Mouse (Mus musculus) heart, embryonic 14.5 days (tissue): ENCODE measurements at regions not wholly inside any gene's neighbourhood (a gene's known extent, or its start where the extent isn't known, plus 50 kb on each side); places are given as distances from the start of the nearest gene placed in this dataset.

Source experiments
- ATAC-seq: fragments of 200-750 bp; cut with Nextera tagmentation; 2 replicates; pipeline ENCODE4 v1.8.0; 2017; ENCODE audit warnings: low read depth, moderate TSS enrichment; ENCODE audit not compliant: insufficient number of reproducible peaks, insufficient read depth, low FRiP score
- H3K27ac ChIP-seq, 2 experiments: fragments of 200-500 bp in 1 of 2; fragments of 300-500 bp in 1 of 2; sonication (generic) in 1 of 2; replicated peaks in 1 of 2; 2 replicates each; pipeline ENCODE4 v1.5.1; 2012 to 2014; ENCODE audit warnings: low read depth in 2 of 2, low read length in 2 of 2, control low read depth in 1 of 2, mild to moderate bottlenecking in 1 of 2, mixed read lengths in 1 of 2; ENCODE audit not compliant: control insufficient read depth in 1 of 2, insufficient read depth in 1 of 2
- H3K27me3 ChIP-seq: fragments of 300-500 bp; sonication (generic); 2 replicates; pipeline ENCODE4 v1.6.1; 2014; ENCODE audit warnings: mild to moderate bottlenecking, low read length, control low read depth; ENCODE audit not compliant: control insufficient read depth, insufficient read depth
- H3K36me3 ChIP-seq: fragments of 300-500 bp; sonication (generic); 2 replicates; pipeline ENCODE4 v1.6.1; 2014; ENCODE audit warnings: mild to moderate bottlenecking, control low read depth, low read length, mixed read lengths; ENCODE audit not compliant: control insufficient read depth, insufficient read depth
- H3K4me1 ChIP-seq, 2 experiments: fragments of 200-500 bp in 1 of 2; fragments of 300-500 bp in 1 of 2; sonication (generic) in 1 of 2; 2 replicates each; pipeline ENCODE4 v1.6.1; 2012 to 2014; ENCODE audit warnings: low read length in 2 of 2, control low read depth in 1 of 2, mixed read lengths in 1 of 2; ENCODE audit not compliant: control insufficient read depth in 2 of 2, insufficient read depth in 2 of 2
- H3K4me2 ChIP-seq: fragments of 300-500 bp; sonication (generic); 2 replicates; pipeline ENCODE4 v1.6.1; 2014; ENCODE audit warnings: mild to moderate bottlenecking, low read length
- H3K4me3 ChIP-seq, 2 experiments: fragments of 200-500 bp in 1 of 2; fragments of 300-500 bp in 1 of 2; sonication (generic) in 1 of 2; 2 replicates each; pipeline ENCODE4 v1.5.1; 2012 to 2014; ENCODE audit warnings: low read length in 2 of 2, mild to moderate bottlenecking in 2 of 2, control low read depth in 1 of 2, low read depth in 1 of 2, moderate library complexity in 1 of 2; ENCODE audit not compliant: control insufficient read depth in 1 of 2, insufficient read depth in 1 of 2
- H3K9ac ChIP-seq: fragments of 300-500 bp; sonication (generic); 2 replicates; pipeline ENCODE4 v1.6.1; 2014; ENCODE audit warnings: mild to moderate bottlenecking, low read length
- H3K9me3 ChIP-seq: fragments of 300-500 bp; sonication (generic); 2 replicates; pipeline ENCODE4 v1.6.1; 2016; ENCODE audit warnings: low read length, control low read depth; ENCODE audit not compliant: control insufficient read depth
- WGBS: fragments of 180-500 bp; shearing (Covaris S2); extraction: QIAGEN DNeasy Blood & Tissue Kit; methylation state at CpG from one replicate; pipeline ENCODE4 v1.1.7; 2014; 5-methylcytosine and 5-hydroxymethylcytosine counted together

GRCm38 (mm10) chr8:44800827-44801273 is 134.4 kb upstream of the Fat1 start:
- H3K4me2 ChIP-seq: peak overlapping the region; percentile 6; the same call in 1 of the 2 replicates
- WGBS: 13% methylated on average over 6 of the region's 6 CpGs
- peaks cover 11 to 20% of the 10 kb centered on the region in 2 experiments for H3K4me1 ChIP-seq
- no peaks in the 10 kb centered on the region for H3K36me3 ChIP-seq
- no peaks in the 10 kb centered on the region for H3K9me3 ChIP-seq
- no peaks in the 10 kb centered on the region for H3K27me3 ChIP-seq
- no peak overlapping the region for H3K4me3 ChIP-seq
- H3K27ac ChIP-seq: 0 out of 4 replicates have a peak overlapping the region, but pooled peaks have one; percentile 12 to 24
- no peak overlapping the region for H3K9ac ChIP-seq
- peak; percentile 21; the same call in 1 of the 2 replicates for ATAC-seq

- Histone ChIP-seq H3K9me3 (no peaks in the 10 kb centered on the region), H3K27ac (0 out of 4 replicates have a peak overlapping the region, but pooled peaks of 1 of the 2 experiments have one; percentile 24), H3K4me1 (peaks cover 11 to 20% of the 10 kb centered on the region in 2 experiments), H3K4me2 (no peak overlapping the region), H3K9ac (no peak overlapping the region), H3K27me3 (no peaks in the 10 kb centered on the region), H3K36me3 (no peaks in the 10 kb centered on the region), H3K4me3 (no peak overlapping the region)
- no peak for ATAC-seq
- 55% methylated on average over 6 of the region's 6 CpGs for WGBS
Observed at GRCm38 (mm10) chr8:44801604-44802206, 133.5 kb upstream of the Fat1 start.

- Histone ChIP-seq H3K9me3 (no peaks in the 10 kb centered on the region), H3K27me3 (no peaks in the 10 kb centered on the region), H3K36me3 (no peaks in the 10 kb centered on the region), H3K4me1 (peaks cover 11 to 20% of the 10 kb centered on the region in 2 experiments), H3K4me2 (no peak overlapping the region), H3K27ac (no peak overlapping the region), H3K4me3 (no peak overlapping the region), H3K9ac (no peak overlapping the region)
- WGBS: 37% methylated on average over 5 of the region's 5 CpGs
- no peak for ATAC-seq
Observed at GRCm38 (mm10) chr8:44802331-44802730, 132.9 kb upstream of the Fat1 start.

- WGBS: 57% methylated on average over 14 of the region's 14 CpGs
- H3K9me3 ChIP-seq: no peaks in the 10 kb centered on the region
- no peaks in the 10 kb centered on the region for H3K27me3 ChIP-seq
- no peak overlapping the region for H3K9ac ChIP-seq
- no peak overlapping the region for H3K4me3 ChIP-seq
- H3K4me2 ChIP-seq: no peak overlapping the region
- H3K4me1 ChIP-seq: peaks cover 11 to 20% of the 10 kb centered on the region in 2 experiments
- H3K36me3 ChIP-seq: no peaks in the 10 kb centered on the region
- H3K27ac ChIP-seq: no peak overlapping the region
- ATAC-seq: no peak
Observed at GRCm38 (mm10) chr8:44804414-44805178, 130.7 kb upstream of the Fat1 start.

GRCm38 (mm10) chr8:44805179-44805815 is 129.9 kb upstream of the Fat1 start:
- Histone ChIP-seq H3K27ac (no peak overlapping the region), H3K4me3 (no peak overlapping the region), H3K9ac (no peak overlapping the region), H3K36me3 (no peaks in the 10 kb centered on the region), H3K27me3 (no peaks in the 10 kb centered on the region), H3K4me2 (no peak overlapping the region), H3K9me3 (no peaks in the 10 kb centered on the region), H3K4me1 (peaks cover 11 to 20% of the 10 kb centered on the region in 2 experiments)
- no peak for ATAC-seq
- WGBS: 54% methylated on average over 11 of the region's 11 CpGs

- H3K36me3 ChIP-seq: no peaks in the 10 kb centered on the region
- WGBS: 80% methylated on average over 4 of the region's 4 CpGs
Observed at GRCm38 (mm10) chr8:44812360-44812759, 122.9 kb upstream of the Fat1 start.

GRCm38 (mm10) chr8:44817532-44818157 is 117.6 kb upstream of the Fat1 start:
- no peak overlapping the region for H3K4me3 ChIP-seq
- no peak for ATAC-seq
- peaks cover 2% of the 10 kb centered on the region for H3K9me3 ChIP-seq
- H3K27ac ChIP-seq: no peak overlapping the region
- no peak overlapping the region for H3K4me2 ChIP-seq
- WGBS: 78% methylated on average over 13 of the region's 13 CpGs
- no peaks in the 10 kb centered on the region; a peak in 1 of 4 replicates for H3K4me1 ChIP-seq
- no peaks in the 10 kb centered on the region for H3K27me3 ChIP-seq
- H3K36me3 ChIP-seq: no peaks in the 10 kb centered on the region
- no peak overlapping the region for H3K9ac ChIP-seq

More at GRCm38 (mm10) chr8:44812360-44812759, 122.9 kb upstream of the Fat1 start:
- Histone ChIP-seq H3K4me3 (no peak overlapping the region), H3K4me2 (no peak overlapping the region), H3K4me1 (no peaks in the 10 kb centered on the region), H3K27ac (no peak overlapping the region), H3K9me3 (no peaks in the 10 kb centered on the region), H3K27me3 (no peaks in the 10 kb centered on the region), H3K9ac (no peak overlapping the region)
- ATAC-seq: no peak
